Mouse (Mus musculus) adrenal gland, postnatal 10 days (tissue): ENCODE measurements around the gene Olfr741. TPM values are rescaled to one million over a fixed set of nuclear protein-coding genes. Genes with fewer than 3 reads are reported as not detected.

Source experiments
- DNase-seq: peaks from one replicate; pipeline ENCODE4 v3.0.0; 2021; ENCODE audit warnings: mixed read lengths
- long read RNA-seq, 2 experiments: library from polyadenylated mRNA; stranded (forward); transcript quantifications; one replicate each; pipeline ENCODE4 v2.0.0; 2021
- total RNA-seq, 2 experiments: library from RNA; stranded (reverse); gene quantifications; 2 replicates each; pipeline ENCODE4 v1.2.3; 2021

The Olfr741 gene
- not detected for total RNA-seq
- long read RNA-seq, experiment 1, result 0 reads
- long read RNA-seq, experiment 2, result 0 reads

- DNase-seq, result no peak
Observed at GRCm38 (mm10) chr14:50472438-50472837, at the start of gene Olfr741. Gene Olfr741, plus strand, starts transcription at chr14:50472738.

- DNase-seq, result no peak
Observed at GRCm38 (mm10) chr14:50445245-50445644, 27.3 kb upstream of the Olfr741 start, which contains the start of gene Olfr740. Gene Olfr740, plus strand, starts transcription at chr14:50445545.

- no peak for DNase-seq
Observed at GRCm38 (mm10) chr14:50478406-50478805, 5.9 kb downstream of the Olfr741 start.

- DNase-seq, result no peak
Observed at GRCm38 (mm10) chr14:50503300-50503699, 30.8 kb downstream of the Olfr741 start, which contains the start of gene Olfr742. Gene Olfr742, plus strand, starts transcription at chr14:50503600.

GRCm38 (mm10) chr14:50521539-50521938 lies 49.0 kb downstream of the Olfr741 start, which contains the start of gene Olfr743:
Gene Olfr743, plus strand, starts transcription at chr14:50521839.
- DNase-seq, result no peak

Other genes starting within 250 kb of the Olfr741 start
- gene Olfr731, start 230.9 kb upstream of the Olfr741 start, total RNA-seq, result not detected
- not detected for gene Olfr732, start 188.5 kb upstream of the Olfr741 start, total RNA-seq
- gene Olfr733, start 171.2 kb upstream of the Olfr741 start, total RNA-seq, result not detected
- not detected for gene Olfr734, start 146.0 kb upstream of the Olfr741 start, total RNA-seq
- not detected for gene Olfr735, start 123.9 kb upstream of the Olfr741 start, total RNA-seq
- under 1 TPM; 0.30 to 0.51 TPM for gene Tlr11, start 114.8 kb upstream of the Olfr741 start, total RNA-seq
- not detected for gene Olfr736, start 91.6 kb upstream of the Olfr741 start, total RNA-seq
- not detected for gene Olfr738, start 65.2 kb upstream of the Olfr741 start, total RNA-seq
- not detected for gene Olfr739, start 54.1 kb upstream of the Olfr741 start, total RNA-seq
- gene Olfr740, start 27.2 kb upstream of the Olfr741 start, total RNA-seq, result not detected
- not detected for gene Olfr742, start 30.9 kb downstream of the Olfr741 start, total RNA-seq
- gene Olfr743, start 49.1 kb downstream of the Olfr741 start, total RNA-seq, result not detected
- not detected for gene Olfr744, start 142.1 kb downstream of the Olfr741 start, total RNA-seq
- not detected for gene Olfr745, start 166.7 kb downstream of the Olfr741 start, total RNA-seq
- gene Olfr746, start 174.3 kb downstream of the Olfr741 start, total RNA-seq, result not detected
- gene Olfr747, start 220.5 kb downstream of the Olfr741 start, total RNA-seq, result not detected
- not detected for gene Olfr748, start 234.6 kb downstream of the Olfr741 start, total RNA-seq